Mouse (Mus musculus) lung, postnatal 0 days (tissue): ENCODE measurements around the gene Gm7137.

Experiments
- CTCF ChIP-seq: IDR thresholded peaks from 2 replicates; pipeline ENCODE4 v1.5.1; 2016; ENCODE audit warnings: antibody characterized with exemption, mild to moderate bottlenecking
- EP300 ChIP-seq: IDR thresholded peaks from 2 replicates; pipeline ENCODE4 v1.6.1; 2016; ENCODE audit warnings: antibody characterized with exemption, mild to moderate bottlenecking, control low read depth

DNA sequence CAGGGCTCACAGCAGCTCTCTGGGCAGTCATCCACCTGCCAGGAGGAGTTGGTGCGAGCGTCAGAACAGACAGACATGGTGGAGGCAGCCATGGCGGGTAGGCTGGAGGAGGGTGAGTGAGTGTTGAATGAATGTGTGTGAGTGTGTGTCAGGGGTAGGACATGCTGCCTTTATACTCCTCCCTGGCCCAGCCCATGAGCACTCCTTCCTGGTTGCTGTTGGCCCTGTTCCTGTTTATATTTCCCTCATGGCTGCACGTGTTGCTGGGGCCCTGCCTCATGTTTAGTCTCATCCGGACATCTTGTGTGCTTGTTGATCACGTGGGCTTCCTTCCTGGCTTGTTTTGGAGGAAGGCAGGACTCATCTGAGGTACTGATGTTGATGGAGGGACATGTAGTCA lies 39.0 kb upstream of the Gm7137 start, which contains the start of gene Krtap10-4:
- TF ChIP-seq CTCF (no peak), EP300 (no peak)
